Mouse (Mus musculus) ES-Bruce4 (cell line): ENCODE data around the gene Ube2z.

ENCODE experiments used
- CTCF ChIP-seq: IDR thresholded peaks from one replicate; pipeline ENCODE4 v1.8.1; 2011; ENCODE audit warnings: low read depth, low read length
- POLR2A ChIP-seq: IDR thresholded peaks from one replicate; pipeline ENCODE4 v1.8.1; 2011; ENCODE audit warnings: low read length; ENCODE audit not compliant: insufficient read depth

- TF ChIP-seq CTCF = peak; percentile 42
- TF ChIP-seq POLR2A = peak; percentile 45
Observed at GRCm38 (mm10) chr11:96111751-96112150, 46.6 kb upstream of the Ube2z start, which contains the start of gene Calcoco2.
